Mouse (Mus musculus) retina, postnatal 1 day (tissue): ENCODE results near the gene Grn.
A peak's percentile ranks its signal among the peaks of the same experiment; 100 is the strongest.
"Not testable (repeated sequence)": the region's sequence is repeated elsewhere in the genome, so short reads cannot be mapped to it uniquely, and the experiment has no call there.

ENCODE experiments used
- DNase-seq: peaks from one replicate; pipeline ENCODE4 v3.0.0-alpha.2; 2012

The Grn gene

DNA sequence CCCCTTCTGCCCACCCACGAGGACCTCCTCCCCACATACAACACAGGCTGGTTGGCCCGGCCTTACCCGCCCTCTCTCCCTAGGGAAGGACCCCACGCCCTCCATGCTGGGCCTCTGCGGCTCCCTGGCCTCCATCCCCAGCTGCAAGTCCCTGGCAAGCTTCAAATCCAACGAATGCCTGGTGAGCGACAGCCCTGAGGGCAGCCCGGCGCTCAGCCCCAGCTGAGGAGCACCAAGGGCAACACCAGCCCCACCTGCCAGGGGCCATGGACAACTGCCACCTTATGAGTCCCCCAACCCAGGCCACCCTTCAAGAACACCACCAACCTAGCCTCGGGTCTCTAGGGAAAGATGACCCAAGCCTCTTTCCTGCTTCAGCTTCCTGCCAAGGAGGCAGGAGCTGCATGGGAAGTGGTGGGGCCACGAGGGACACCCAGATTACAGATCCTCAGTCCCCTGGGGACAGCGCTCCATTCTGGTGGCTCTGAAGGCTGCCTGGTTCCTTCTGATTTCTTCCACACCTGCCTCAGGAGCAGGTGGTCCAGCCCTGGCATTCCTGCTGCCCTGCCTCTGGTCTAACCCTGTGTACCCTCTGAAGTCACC, 28.1 kb upstream of the Grn start:
- DNase-seq, result peak; percentile 70

DNA sequence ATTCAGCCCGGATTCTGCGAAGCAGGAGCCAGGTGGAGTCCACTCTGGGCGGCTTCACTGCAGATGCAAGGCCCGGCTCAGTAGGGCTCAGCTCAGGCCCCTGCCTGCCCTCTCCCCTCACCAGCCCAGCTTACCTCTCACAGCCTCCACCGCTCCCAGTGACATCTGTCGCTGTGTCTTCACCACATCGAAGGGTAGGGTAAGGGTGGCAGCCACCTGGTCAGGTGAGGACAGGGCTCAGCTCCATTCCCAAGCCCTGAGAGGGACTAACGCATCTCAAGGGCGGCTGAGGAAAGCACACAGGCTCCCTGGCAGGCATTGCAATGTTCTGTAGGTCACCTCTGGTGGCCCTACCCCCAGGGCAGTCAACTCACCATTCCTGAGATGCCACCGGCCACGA, 26.5 kb upstream of the Grn start:
- DNase-seq, result no peak

DNA sequence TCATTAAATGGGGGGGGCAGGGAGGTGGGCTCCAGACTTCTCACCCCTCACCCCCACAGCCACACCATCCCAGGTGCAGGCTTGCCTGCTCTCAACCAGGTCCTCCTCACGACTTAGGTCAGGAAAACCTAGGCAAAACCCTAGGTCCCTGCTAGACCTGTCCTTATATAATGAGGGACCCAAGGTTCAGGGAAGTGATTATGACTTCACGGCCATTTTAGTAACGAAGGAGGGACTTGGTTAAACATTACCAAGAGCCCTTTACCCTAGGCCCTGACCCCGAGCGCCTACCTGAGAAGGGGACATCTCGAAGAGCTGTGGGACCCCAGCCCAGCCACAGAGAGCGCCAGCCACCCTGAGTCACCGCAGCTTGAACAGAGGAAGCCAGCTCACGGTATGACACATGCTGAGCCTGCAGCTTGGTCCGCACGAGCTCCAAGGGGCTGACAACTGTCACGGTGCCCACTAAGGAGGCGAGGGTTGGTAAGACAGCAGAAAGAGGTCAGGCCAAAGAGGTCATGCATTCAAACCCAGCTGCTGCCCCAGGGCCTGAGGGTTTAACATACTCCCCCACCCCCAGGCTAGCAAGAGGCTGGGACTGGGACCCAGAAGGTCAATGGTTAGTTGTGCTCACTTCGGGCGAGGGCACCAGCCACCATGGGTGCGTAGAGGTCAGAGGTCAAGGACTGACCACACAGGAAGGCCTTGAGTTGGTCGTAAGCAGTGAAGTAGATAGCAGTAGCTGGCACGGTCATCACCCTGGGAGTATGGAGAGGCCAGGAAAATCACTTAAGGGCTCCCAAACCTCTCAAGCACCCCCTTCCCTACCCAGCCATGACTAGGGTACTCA, 25.7 kb upstream of the Grn start:
- DNase-seq, result no peak

DNA sequence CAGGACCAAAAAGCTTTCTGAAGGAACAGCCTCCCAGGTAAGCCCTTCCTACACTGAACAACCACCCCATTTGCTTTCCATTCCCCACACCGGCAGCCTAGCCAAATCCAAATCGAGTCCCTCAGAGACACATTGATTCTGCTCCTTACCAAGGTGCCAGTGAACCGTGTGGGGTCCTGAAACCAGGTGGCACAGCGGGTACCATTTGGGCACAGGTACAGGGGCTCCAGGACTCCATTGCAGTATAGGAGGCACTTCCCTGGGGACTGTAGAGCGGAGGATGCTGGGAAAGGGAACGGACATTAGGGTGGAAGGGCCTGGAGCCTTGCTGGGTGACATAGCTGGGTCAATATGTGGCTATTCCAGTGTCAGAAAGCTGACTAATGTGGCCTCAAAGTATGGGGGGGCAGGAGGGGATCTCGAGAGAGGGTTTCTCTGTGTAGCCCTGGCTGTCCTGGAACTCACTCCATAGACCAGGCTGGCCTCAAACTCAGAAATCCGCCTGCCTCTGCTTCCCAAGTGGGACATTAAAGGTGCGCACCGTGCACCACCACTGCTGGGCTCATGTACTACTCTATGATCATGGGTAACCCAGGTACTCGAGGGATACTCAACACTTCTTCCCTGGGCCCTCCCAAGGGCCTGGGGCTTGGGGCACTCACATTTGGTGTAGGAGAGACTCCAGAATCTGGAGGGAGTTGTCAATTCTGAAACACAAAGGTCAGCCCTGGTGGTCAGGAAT, 24.4 kb upstream of the Grn start:
- DNase-seq, result no peak

DNA sequence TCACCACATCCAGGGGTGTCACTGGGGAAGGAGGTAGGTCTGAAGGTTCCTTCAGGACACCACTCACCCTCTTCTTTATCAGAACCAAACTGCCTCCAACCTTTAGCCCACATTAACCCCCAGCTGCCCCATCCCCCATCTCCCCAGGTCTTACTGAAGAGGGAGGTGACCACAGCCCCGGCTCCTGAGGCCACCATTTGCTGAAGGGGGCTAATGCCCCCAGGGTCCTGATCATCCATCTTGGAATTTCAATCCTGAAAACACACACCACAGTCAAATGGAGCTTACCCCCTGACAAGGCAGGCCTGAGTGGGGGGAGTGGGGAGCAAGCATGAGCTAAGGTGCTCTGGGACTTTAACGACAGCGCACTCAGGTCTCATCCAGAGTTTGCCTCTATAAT, 23.7 kb upstream of the Grn start:
- DNase-seq, result no peak

DNA sequence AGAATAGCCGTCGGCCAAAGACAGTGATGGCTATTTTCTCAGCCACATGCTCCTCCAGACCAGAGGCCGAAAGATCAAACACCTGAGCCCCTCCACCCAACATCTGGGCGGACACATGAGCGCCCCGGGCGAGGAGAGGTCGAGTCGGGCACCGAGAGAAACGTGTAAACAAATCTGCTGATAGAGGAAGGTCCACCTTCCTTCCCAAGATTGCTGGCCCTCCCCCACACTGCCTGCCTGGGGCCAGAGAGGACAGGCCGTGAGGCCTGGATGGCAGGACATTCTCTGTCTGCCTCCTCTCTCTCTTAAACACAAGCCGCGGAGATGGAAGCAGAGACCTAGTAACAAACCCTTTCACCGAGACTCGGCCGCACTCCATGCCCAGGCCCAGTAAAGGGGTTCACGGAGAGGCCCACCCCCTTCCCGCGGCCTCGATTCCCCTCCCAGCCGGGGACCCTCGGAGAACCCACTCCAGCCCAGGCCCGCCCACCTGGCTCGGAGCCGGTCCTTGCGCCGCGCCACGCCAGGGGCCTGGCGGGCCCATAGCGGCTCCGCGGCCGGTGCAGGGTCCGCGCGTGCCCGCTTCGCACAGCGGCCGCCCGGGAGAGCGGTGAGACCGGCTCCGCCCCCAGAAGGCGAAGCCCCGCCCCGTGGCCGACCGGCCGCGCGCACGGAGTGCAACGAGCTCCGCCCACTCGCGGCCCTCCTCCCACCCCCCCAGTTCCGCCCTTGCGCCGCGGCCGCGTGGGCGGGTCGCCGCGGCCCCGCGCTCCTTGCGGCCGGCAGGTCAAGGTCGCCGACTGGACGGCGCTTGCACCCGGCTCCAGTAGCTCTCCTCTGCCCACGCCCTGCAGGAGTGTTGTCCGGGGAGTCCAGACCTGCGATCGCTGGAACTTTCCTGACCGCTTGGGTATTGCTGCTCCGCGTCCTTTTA, 22.9 kb upstream of the Grn start:
- DNase-seq, result peak; percentile 93

DNA sequence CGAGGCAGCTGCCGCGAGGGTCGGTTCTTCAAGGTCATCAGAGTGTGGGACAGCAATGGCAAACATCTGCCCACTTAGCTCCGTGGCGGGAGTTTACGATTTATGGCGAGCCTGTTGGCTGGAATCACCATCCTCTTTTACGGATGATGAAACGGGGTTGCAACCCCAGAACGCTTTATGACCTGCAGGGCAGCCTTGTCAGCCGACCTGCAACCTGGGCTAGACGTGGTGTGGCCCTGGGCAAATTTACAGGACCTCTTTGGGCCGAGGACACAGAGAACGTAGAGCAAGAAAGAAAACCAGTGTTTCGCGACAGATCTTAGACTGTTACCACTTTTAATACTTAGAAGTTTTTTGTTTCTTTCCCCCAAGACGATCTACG, 22.3 kb upstream of the Grn start, which contains the start of gene Slc25a39:
Gene Slc25a39, minus strand, starts transcription at position 113 of the 382 bp plus-strand sequence.
- DNase-seq, result no peak

DNA sequence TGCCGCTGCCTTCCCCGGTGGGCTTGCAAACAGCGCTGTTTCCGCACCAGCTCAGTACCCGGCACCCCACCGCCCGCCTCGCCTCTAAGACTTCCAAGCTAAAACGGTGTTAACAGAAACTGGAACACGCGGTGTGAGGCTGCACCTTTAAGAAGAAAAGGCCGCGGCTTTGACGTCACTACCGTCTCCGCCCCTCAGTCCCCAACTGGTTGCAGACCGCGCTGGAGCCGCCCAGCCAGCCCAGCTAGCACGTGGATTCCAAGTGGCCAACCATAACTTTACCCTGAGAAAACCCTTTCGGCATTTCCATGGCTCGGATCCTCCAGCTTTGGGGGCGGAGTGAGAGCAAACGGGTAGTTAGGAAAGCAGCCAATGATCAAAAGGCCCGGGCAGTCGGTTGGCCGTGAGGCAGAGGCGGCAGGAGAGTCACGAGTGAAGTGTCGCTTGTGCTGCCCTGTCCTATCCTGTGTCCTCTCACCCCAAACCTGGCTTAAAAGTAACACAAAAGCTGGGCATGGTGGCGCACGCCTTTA, 21.7 kb upstream of the Grn start:
- DNase-seq, result peak; percentile 100

DNA sequence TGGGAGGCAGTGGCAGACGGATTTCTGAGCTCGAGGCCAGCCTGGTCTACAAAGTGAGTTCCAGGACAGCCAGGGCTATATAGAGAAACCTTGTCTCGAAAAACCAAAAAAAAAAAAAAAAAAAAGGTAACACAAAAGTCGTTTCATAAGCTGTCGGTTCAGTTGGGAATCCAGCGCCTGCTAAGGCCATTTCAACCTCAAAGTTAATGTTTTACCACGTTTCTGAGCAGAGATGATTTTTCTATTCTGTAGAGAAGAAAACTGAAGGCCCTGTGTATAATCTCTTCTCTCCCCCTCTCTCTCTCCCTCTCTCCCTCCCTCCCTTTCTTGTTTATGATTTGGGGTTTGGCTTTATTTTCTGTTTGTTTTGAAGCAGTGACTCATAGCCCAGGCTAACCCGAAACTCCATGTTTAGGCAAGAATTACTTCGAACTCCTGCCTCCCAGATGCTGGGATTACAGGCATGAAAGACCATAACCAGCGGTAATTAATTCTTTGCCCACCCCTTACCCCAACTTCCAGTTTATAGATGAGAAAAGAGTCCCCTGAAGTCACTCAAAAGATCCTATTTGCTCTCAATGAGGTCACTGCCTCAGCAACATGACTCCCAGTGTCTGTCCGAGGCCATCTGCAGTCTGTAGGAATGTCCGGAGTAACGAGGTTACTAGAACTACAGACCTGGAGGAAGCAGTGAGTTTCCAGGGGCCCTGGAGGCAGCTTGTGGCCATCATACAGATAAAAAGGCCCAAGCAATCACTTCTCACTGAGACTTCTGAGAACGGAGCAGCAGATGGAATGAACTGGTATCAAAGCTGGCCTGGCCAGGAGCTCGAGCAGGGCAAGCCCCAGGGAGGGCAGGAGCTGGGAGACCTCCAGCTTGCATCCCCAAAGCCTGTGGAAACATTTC, 21.0 kb upstream of the Grn start:
- no peak for DNase-seq

DNA sequence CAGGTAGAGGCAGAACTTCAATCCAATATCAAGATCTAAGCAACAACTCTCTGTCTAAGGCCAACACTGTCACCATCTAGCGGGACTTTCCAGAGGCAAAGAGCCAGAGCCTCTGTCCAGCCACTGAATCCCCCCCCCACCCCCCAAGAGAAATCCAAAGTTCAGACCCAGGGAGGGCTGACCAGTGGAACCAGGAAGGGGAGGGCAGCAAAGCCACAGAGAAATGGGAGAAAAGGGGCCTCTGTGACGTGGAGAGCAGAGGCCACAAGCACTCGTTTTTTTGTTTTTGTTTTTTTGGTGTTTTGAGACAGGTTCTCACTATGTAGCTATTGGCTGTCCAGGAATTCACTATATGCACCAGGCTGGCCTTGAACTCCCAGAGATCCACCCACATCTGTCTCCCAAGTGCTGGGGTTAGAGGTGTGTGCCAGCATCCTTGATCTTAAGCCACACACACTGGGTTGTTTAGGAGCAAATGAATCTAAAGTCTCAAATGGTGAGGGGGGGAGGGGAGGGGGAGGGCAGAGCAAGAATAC, 20.3 kb upstream of the Grn start:
- DNase-seq, result no peak

DNA sequence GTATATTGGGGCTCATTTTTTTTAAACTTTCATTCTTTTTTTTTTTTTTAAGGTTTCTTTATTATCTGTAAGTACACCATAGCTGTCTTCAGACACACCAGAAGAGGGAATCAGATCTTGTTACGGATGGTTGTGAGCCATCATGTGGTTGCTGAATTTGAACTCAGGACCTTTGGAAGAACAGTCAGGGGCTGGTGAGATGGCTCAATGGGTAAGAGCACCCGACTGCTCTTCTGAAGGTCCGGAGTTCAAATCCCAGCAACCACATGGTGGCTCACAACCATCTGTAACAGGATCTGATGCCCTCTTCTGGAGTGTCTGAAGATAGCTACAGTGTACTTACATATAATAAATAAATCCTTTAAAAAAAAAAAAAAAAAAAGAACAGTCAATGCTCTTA, 19.8 kb upstream of the Grn start:
- DNase-seq, result not testable (repeated sequence)

DNA sequence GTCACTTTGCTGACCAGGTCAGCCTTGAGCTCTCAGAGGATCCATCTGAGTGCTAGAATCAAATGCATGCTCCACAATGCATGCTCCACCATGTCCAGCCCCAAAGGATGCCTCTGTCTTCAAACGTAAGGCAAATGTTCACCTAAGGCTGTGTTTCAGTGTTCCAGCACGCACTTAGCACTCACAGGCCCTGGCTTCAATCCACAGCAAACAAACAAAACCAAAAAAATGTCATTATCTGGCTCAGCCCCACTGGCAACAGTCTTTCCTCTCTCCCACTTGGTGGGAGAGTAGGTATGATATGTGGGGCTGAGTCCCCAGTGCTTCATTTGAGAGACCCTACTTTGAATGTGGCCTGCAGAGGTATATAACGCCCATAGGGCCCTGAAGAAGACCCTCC, 19.1 kb upstream of the Grn start:
- no peak for DNase-seq

DNA sequence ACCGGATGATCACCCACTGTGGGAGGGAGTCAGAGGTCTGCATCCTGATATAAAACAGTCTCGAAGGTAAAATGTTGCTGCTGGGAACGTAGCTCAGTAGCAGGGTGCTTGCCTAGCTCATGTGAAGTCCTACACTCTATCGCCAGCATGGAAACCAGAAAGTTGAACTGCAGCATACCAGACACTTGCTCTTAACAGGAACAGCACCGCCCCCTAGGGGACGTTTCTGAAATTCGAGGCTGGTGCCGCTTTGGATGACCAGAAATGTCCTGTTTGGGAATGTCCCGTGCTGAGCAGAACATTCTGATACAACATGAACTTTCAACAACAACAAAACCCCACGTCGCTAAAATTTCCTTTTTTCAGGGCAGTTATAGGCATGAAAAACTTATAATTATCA, 18.4 kb upstream of the Grn start:
- DNase-seq, result peak; percentile 92

DNA sequence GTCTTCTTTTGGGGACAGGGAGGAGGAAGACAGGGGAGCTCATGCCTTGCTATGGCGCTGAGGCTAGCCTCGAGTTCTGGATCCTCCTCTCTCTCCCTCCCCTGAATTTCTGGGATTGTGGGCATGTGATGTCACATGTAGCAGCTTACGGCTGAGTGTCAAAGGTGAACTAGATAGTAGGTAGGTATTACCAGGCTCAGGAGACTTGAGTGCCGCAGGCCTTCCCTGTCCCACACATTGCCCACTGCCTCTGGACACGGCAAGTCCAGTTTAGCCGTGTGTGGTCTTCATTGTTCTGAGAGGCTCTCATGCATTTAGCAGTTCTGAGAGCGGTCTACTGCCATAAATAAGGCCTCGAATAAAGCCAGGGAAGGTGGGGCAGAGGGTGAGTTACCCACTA, 17.1 kb upstream of the Grn start:
- DNase-seq, result no peak

DNA sequence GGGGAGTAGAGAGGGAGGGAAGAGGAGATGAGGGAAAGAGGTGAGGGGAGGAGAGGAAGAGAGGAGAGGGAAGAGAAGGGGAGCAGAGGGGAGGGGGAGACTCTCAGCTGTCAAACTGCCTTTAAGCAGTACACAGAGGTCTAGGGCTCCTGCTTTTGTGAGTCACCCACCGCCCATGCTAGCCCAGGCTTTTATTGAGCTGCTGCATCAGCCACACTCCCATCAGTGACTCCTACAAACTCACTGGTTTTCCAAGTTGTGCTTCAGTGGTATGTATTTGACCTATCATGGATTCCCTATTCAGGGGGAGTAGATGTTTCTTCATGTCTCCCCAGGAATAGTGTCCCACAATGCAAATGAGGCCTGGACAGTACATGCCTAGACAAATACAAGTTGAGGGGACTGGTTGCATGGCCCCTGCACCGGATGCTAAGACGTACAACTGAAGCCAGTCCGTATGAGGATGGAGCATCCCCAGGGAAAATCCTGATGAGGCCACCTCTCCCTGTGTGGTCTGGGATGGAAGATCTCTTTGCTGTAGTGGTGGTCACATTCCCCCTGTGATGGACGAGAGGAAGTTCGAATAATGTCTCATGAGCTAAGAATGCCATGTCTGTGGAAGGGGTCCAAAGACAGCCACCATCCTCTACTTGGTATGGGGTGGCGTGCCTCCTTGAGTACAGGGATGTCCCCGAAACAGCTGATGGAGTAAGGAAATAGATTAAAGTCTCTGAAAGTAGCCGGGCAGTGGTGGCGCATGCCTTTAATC, 14.9 kb upstream of the Grn start:
- no peak for DNase-seq

DNA sequence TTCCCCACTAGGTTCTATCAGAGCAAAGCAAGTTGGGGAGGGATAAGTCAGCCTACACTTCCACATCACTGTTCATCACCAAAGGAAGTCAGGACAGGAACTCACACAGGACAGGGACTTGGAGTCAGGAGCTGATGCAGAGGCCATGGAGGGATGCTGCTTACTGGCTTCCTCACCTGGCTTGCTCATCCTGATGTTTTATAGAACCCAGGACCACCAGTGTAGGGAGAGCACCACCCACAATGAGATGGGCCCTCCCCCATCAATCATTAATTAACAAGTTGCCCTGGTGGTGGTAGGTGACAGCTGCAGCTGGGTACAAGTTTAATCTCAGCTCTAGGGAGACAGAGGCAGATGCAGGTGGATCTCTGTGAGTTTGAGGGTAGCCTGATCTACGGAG, 13.0 kb upstream of the Grn start:
- DNase-seq, result no peak

DNA sequence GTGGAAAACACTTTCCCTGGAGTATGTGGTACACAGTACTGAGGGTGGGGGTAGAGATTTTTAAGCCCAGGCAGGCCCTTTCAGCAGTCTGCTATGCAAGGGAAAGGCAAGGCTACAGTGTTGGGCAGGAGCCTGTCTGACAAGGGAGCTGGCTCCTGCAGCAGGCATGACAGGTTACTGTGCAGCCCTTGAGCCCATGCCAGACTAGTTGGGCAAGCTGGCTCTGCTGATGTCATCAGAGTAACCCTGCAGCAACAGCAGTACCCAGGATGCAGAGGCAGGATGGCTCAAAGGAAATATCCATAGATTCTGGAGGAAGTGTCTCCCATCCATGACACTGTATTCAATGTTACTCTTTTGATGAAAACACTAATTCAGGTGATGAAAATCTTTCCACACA, 11.2 kb upstream of the Grn start:
- no peak for DNase-seq

DNA sequence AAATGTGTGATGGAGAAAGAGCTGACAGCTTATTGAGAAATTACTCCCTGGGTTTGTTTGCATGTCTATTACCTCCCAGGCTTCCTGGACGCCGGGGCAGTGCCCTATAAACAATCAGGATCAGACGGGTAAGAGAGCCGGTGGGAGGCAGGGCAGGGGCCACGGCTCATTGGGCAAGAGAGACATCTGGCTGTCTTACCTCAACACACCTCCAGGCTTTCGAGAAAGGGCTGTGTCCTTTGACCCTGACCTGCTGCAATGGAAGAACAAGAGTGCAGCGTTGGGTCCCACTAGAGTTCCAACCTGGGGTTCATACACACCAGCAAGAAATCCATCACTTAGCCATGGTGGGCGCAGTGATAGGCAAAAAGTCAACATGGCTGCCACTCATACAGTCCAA, 8.6 kb upstream of the Grn start:
- no peak for DNase-seq

DNA sequence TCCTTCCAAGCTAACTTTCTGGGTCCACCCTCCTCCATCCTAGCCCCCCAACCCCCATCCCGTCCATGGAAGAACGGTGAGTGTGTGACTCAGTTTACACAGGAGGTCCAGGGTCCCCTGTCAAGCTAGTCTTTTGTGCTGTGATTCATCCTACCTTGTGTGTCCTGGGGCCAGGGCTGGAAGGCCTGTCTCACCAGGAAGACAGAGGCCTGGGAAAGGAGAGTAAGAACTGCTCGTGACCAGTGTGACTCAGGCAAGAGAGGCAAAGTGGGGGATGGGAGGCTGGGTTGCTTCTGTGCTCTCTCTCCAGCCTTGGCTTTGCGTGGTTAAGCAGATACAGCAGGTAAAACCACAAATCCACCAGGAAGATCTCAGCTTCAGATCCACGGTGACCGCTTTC, 5.4 kb upstream of the Grn start:
- no peak for DNase-seq

DNA sequence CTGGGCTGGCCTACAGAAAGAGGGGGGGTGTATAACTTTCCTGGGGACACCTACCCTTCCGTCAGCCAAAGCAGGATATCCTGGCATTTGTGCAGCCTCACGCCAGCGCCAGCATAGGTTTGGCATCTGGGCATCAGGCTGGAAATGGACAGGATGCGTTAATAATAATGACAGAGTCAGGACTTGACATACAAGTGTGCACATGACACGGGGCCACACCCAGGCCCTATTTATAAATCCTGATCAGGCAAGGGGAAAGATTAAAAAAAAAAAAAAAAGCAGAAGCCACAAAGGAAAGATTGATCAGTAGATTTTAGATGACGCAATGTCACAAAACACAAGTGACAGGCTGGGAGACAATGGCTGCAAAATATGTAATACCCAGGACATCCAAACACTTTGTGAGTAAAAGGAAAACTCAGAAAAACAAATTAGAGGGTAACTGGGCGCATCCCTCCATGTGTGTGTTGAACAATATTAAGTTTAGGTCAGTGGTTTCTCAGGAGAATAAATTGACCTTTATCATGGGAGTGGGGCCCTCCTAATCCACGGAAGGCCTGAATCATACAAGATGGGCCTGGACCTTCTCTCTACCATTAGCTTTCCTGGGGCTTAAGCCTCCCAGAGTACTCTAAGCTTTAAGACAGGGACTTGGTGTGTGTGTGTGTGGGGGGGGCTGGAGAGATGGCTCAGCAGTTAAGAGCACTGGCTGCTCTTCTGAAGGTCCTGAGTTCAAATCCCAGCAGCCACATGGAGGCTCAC, 4.4 kb upstream of the Grn start:
- no peak for DNase-seq
